8 mouse cellular contexts compared by ENCODE assay signal in the genomic region with DNA sequence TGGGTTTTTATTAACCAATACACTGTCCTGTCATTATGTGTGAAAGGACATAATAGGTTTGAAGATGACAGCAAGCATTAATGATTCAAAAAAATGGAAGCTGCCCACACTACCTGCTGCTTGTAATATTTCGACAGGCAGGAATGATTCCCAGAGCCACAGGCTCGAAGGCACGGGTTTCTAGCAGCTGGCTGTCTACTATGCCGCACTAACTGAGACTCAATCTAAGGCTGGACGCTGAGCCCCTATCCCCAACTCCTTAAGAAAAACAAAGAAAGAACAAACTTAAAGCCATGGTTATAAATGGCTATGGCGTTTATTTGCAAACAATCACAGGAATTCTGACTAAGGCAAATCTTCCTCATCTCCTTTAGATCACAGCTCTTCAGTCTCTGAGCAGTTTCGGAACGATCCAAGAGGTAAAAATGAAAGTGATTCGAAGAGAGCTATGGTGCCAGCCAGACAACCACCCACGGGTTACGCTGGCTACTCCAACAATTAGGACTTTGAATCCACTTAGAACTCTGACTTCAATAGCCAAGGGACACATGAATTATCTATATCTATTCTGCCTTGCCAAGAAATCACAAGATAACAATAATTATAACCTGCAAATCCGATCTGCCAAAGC. TPM values are rescaled to one million over a fixed set of nuclear protein-coding genes. Genes with fewer than 3 reads are reported as not detected.
DNase-seq lines count a peak whose midpoint lies in the region; ATAC-seq and TF ChIP-seq lines count a peak whose summit lies in the region.

No protein-coding gene starts in this region.

- H3K4me2 ChIP-seq in kidney, postnatal 0 days (ENCODE audit: low read length): peak overlapping the region; percentile 72
- peak overlapping the region; percentile 63 for H3K4me2 ChIP-seq in embryonic facial prominence, embryonic 12.5 days (replicated peaks)

- no peaks in the 10 kb centered on the region for H3K36me3 ChIP-seq in kidney, postnatal 0 days (ENCODE audit: insufficient read depth, low read length)
- H3K36me3 ChIP-seq in embryonic facial prominence, embryonic 12.5 days: no peaks in the 10 kb centered on the region
- H3K36me3 ChIP-seq in midbrain, embryonic 10.5 days: no peaks in the 10 kb centered on the region

- H3K27ac ChIP-seq in kidney, postnatal 0 days: peak overlapping the region; percentile 86
- H3K27ac ChIP-seq in embryonic facial prominence, embryonic 12.5 days: peak overlapping the region; percentile 84; the same call in 1 of the 2 replicates
- peak overlapping the region; percentile 86 for H3K27ac ChIP-seq in midbrain, embryonic 10.5 days (replicated peaks)

- no peak for TF ChIP-seq CTCF in kidney, postnatal 0 days (IDR thresholded peaks at IDR 0.05; ENCODE audit: low read depth)

- no peaks in the 10 kb centered on the region for H3K4me1 ChIP-seq in kidney, postnatal 0 days (replicated peaks; ENCODE audit: insufficient read depth, low read length)
- H3K4me1 ChIP-seq in embryonic facial prominence, embryonic 12.5 days: peaks cover 10% of the 10 kb centered on the region
- H3K4me1 ChIP-seq in midbrain, embryonic 10.5 days: peaks cover 12% of the 10 kb centered on the region

- H3K9ac ChIP-seq in kidney, postnatal 0 days (ENCODE audit: low read depth, low read length): peak overlapping the region; percentile 64
- H3K9ac ChIP-seq in embryonic facial prominence, embryonic 12.5 days: peak overlapping the region; percentile 52; the same call in 1 of the 2 replicates

- WGBS in kidney, postnatal 0 days: 3% methylated on average over 12 of the region's 12 CpGs
- 29% methylated on average over 12 of the region's 12 CpGs for WGBS in embryonic facial prominence, embryonic 12.5 days
- WGBS in midbrain, embryonic 10.5 days: 44% methylated on average over 12 of the region's 12 CpGs

- ATAC-seq in kidney, postnatal 0 days (replicated peaks; ENCODE audit: low FRiP score, low read depth): 0 out of 2 replicates have a peak, but pooled peaks have one; percentile 11
- ATAC-seq in embryonic facial prominence, embryonic 12.5 days (ENCODE audit: insufficient number of reproducible peaks, insufficient read depth, low FRiP score, low TSS enrichment): 0 out of 2 replicates have a peak, but pooled peaks have one; percentile 2

- no peak for DNase-seq in kidney, postnatal 0 days (ENCODE audit: low spot score)
- DNase-seq in kidney, adult 11 months: no peak
- DNase-seq in induced T-regulatory cell, adult 2 months (ENCODE audit: low read depth): peak; percentile 16
- DNase-seq in midbrain, embryonic 10.5 days (ENCODE audit: low spot score): no peak
- no peak for DNase-seq in spleen, postnatal 4 days (ENCODE audit: low spot score in 2 of 2)
- DNase-seq in urinary bladder, postnatal 25 days (ENCODE audit: low spot score): no peak
- DNase-seq in testis, postnatal 14 days (ENCODE audit: low spot score): no peak

- no peaks in the 10 kb centered on the region for H3K27me3 ChIP-seq in kidney, postnatal 0 days (ENCODE audit: insufficient read depth, low read length)
- no peaks in the 10 kb centered on the region for H3K27me3 ChIP-seq in embryonic facial prominence, embryonic 12.5 days
- peaks cover 7% of the 10 kb centered on the region; the same call in 1 of the 2 replicates for H3K27me3 ChIP-seq in midbrain, embryonic 10.5 days (ENCODE audit: low read depth, poor library complexity, severe bottlenecking)

- H3K4me3 ChIP-seq in kidney, postnatal 0 days (replicated peaks; ENCODE audit: low read depth, low read length): peak overlapping the region; percentile 59
- peak overlapping the region; percentile 49 for H3K4me3 ChIP-seq in embryonic facial prominence, embryonic 12.5 days
- H3K4me3 ChIP-seq in midbrain, embryonic 10.5 days: peak overlapping the region; percentile 59

- no peaks in the 10 kb centered on the region for H3K9me3 ChIP-seq in kidney, postnatal 0 days (replicated peaks; ENCODE audit: low read length)
- no peaks in the 10 kb centered on the region for H3K9me3 ChIP-seq in embryonic facial prominence, embryonic 12.5 days
- H3K9me3 ChIP-seq in midbrain, embryonic 10.5 days (replicated peaks): no peaks in the 10 kb centered on the region

RNA-seq across cellular contexts. Expression of gene Ppargc1a, which starts 15.6 kb away (rescaled TPM):
- 30.1 and 32.1 TPM in 2 replicates for polyA plus RNA-seq in kidney, postnatal 0 days (2015; fragmentation: Nextera tagmentation; extraction: Ambion mirVana)
- 3.3 and 4.2 TPM in 2 replicates for polyA plus RNA-seq in embryonic facial prominence, embryonic 12.5 days (2016; fragmentation: Nextera tagmentation; extraction: Ambion mirVana)
- polyA plus RNA-seq in midbrain, embryonic 10.5 days (2016; fragmentation: Nextera tagmentation; extraction: Ambion mirVana): 1.5 and 1.9 TPM in 2 replicates
